Mouse (Mus musculus): ENCODE measurements at regions not wholly inside any gene's neighbourhood (a gene's known extent, or its start where the extent isn't known, plus 50 kb on each side); places are given as distances from the start of the nearest gene placed in this dataset.

DNA sequence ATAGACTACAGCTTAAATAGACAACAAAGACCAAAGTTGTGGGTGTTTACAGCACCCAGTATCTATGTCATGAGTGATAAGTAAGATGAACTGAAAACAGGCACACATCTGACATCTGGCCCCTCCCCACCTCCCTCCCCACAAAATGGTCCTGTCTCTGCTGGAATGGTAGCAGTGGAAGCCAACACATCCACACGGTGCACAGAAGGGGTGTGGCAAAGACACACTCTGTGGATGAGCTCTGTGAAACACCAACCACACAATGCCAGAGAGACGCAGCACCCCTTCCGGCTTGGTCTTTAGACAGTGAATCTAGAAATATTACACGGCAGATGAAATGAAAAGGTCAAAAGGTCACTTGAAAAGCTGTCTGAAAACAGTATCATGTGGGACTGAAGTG lies 85.6 kb downstream of the Fgf18 start:
- DNase-seq: no peak

GRCm38 (mm10) chr11:33060352-33060751 lies 86.8 kb downstream of the Fgf18 start:
- no peak for DNase-seq

DNA sequence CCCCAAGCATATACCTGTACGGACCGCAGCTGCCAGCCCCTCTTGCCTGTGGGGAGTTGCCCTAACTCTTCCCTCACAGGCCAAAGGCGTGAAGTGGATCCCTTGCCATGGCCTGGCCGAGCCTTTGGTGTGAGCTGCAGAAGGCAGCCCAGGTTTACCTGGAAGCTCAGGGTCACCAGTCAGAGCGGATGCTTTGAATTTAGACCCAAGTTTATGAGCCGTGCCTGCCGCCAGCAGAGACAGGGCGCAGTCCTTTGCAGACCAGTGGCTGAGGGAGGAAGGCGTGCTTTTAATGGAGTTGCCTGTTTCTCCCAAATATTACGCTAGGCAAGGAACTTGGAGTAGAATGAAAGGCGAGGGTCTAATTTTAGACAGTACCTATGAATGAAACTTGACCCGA lies 97.0 kb downstream of the Fgf18 start:
- DNase-seq: no peak

DNA sequence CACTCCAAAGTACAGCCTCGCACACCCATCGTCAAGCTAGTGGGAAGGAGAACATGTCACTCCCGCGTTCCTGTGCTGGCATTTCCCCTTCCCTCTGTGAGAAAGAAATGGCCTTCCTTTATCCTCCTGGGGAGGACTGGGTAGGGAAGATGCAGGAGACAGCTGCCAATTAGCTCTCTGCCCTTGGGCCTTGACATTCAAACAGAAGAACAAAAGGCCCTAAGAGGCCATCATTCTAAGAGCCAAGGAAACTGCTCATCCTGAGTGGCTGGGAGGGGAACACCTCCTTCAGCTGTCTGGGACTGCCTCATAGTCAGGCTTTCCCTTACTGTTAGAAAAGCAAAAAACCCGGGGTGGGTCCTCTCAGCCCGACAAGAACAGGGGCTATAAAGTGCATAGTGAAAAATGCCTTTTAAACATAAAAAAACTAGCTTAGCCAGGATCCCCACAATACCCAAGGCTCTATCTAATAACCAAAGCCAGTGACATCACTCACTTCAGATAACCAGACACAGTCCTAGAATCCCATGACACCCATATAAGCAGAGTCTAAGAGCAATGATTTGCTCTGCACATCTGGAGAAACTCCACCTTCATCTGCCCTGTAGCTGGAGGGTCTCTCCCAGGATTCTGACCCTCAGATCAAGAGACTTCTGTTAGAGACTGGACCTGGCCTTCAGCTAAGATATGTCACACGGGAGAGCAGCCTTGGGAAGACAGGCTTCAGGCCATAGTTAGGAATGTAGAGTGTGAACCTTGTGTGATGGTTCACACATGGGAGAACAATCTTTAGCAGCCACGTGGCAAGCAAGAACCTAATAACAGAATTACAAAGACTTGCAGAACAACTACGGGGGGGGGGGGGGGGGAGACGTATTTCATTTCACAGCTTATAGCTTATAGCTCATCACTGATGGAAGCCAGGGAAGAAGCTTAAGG lies 107.1 kb downstream of the Fgf18 start:
- peak; percentile 11 for DNase-seq

DNA sequence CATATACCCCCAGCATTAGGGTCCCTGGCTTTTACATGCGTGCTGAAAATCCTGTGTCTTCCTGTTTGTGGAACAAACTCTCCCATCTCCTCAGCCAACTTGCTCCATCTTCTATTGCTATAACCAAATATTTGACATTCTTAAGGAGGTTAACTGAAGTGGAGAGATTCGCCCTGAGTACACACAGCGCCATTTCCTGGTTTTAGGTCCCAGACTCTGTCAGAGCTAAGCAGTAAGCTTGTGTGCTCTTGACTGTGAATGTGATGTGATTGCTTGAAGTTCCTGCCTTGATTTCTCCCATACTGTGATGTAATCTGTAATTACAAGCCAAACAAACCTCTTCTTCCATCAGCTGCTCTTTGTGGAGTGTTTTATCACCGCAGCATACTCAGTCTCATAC lies 110.8 kb downstream of the Fgf18 start:
- no peak for DNase-seq

GRCm38 (mm10) chr11:33028920-33029319 lies 118.3 kb downstream of the Fgf18 start:
- no peak for DNase-seq

DNA sequence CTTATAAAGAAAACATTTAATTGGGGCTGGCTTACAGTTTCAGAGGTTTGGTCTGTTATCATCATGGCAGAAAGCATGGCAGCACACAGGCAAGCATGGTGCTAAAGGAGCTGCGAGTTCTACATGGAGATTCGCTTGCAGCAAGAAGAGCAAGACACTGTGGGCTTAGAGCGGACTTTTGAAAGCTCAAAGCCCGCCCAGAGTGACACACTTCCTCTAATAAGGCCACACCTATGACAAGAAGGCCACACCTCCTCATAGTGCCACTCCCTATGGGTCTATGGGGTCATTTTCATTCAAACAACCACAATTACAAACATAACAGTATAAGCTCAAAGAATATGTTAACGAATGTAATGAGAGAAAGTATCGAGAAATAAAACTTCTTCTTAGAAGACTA lies 120.1 kb downstream of the Fgf18 start:
- no peak for DNase-seq

- no peak for DNase-seq
Measured at GRCm38 (mm10) chr11:33013229-33014185, 133.7 kb downstream of the Fgf18 start.

- no peak for DNase-seq
Measured at GRCm38 (mm10) chr11:33012384-33013160, 134.6 kb downstream of the Fgf18 start.

DNA sequence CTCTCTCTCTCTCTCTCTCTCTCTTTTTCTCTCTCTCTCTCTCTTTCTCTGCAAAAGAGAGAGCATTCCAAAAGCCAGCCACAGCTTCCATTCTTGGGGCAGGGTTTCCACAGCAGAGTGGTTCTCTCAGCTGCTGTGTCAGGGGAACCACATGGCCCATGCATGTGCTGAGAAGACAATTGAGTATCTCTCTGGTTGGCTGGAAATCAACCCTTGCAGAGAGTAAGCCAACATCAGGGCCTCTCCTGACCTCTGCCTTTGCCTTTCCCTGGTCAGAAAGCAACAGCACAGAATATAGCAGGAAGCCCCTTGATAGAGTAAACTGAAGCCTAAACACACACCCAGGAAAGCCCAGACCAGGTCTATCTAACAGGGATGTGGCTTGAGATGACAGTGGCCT lies 138.6 kb downstream of the Fgf18 start:
- DNase-seq: no peak

GRCm38 (mm10) chr11:33007826-33008530 lies 139.2 kb downstream of the Fgf18 start:
- DNase-seq: no peak

DNA sequence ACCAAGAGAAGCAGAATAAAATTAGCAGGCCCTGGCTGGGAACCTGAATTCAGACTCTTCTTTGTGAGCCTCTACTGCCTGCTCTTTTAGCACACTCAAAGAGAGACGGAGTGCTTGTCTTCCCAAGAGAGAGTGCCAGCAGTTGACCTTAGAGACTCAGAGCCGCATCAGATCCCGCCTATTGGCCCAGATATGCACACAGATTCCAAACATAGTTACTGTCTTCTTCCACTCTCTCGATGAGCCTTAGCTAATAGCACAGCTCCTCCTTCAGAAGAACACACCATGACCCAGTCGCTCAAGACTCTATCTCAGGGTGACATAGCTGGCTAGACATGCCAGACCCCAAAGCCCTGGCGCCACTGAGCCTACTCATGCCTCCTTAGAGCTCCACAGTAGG lies 139.8 kb downstream of the Fgf18 start:
- DNase-seq: no peak

DNA sequence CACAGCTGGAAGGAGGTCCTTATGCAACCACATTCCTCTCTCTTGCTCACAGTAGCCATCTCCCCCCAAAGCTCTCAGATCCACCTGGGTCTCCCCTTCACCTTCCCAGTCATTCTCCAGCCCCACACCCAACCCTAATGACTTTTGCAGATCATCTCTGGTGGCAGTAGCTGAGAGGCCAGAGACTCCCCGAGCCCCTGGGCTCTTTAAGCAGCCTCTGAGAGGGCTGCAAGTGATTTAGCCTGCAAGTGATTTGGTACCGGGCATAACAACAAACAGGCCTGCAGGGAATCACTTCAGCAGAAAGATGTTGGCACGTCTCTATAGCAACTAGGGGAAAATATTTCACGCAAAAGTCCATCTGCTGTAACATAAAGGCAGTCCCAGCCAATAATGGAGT lies 142.0 kb downstream of the Fgf18 start:
- DNase-seq: no peak

- DNase-seq: no peak
Measured at GRCm38 (mm10) chr11:33004603-33005002, 142.6 kb downstream of the Fgf18 start.

- DNase-seq: no peak
Measured at GRCm38 (mm10) chr11:32999684-33000255, 147.4 kb downstream of the Fgf18 start.

- DNase-seq: no peak
Measured at GRCm38 (mm10) chr11:32998687-32999605, 148.3 kb downstream of the Fgf18 start.

- DNase-seq: no peak
Measured at GRCm38 (mm10) chr11:32994391-32994790, 152.8 kb downstream of the Fgf18 start.

DNA sequence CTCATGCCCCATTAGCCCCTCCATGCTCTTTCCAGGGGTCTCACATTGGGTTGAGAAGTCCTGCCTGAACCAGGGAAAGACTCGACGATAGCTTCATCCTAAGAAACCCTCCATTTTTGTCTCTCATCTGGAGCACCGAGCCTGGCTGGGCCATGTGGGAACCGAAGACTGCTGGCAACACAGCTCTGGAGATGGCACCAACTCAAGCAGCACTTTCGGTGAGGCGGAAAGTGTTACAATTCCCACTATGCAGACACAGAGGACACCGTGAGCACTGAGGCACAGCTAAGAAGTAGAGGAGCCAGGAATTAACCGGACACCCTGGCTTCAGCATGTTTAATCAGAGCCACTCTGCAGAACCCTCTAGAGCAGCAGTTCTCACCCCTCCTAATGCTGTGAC lies 153.8 kb downstream of the Fgf18 start:
- no peak for DNase-seq

DNA sequence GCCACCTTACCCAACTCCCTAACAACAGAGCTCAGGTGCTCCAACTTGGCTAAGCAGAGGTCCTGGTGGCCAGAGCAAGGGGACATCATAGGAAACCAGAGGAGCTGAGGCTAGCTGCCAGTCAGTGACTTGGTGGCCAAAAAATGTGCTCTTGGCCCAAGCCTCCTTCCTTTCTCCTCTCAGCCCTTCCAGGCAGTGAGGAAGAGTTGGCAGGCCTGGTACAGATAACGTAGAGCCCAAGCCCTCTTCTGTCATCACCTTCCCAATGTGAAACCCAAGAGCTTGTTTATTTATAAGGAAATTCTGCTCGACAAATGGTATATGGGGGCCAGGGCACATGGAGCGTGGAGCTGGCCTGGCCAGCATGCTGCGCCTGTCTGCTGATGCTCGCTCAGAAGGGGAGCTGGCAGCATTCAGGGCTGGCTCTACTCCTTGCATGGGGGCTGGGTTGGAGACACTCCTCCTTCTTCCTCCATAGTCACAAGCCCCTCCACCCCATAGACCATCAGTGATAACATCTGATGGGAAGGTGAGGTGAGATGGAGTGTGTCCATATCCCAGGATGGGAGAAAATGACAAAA lies 156.1 kb downstream of the Fgf18 start:
- DNase-seq: no peak

DNA sequence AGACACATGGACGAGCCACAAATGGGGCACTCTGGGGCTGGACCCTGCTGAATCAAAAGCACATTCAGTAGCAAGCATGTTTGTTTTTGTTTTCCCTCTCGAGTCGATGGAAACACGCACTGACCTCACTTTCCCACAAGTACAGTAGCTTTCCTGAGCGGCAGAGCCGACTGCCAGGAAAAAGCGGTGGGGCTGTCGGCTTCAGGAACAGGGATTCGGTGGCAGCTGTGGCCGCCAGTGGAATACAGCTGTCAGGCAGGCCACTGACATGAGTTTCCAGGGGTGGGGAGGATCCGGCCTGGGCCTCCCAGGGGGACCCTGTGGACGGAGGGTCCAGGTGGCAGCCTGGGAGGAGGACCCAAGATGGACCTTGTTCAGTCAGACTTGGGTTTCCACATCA lies 157.0 kb downstream of the Fgf18 start:
- DNase-seq: no peak
